23 mouse cellular contexts compared by ENCODE assay signal in the genomic region with DNA sequence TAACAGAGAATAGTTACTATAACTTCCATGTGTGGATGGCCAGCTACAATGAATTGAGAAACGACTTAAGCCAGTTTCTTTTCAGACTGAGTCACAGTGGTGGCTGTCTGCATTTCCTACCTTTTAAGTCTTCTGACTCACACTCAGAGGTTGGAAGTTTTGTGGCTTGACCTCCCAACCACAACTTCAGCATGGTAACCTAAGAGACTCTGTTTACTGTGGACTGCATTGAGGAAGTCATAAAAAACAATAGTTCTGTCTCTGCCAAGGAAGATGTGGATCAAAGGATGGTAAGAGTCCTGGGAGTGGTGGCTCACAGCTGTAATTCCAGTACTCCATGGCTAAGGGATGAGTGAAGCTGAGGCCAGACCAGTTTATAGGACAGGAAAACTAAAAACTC. TPM values are rescaled to one million over a fixed set of nuclear protein-coding genes. Genes with fewer than 3 reads are reported as not detected.
"Had no signal": no experiment of that assay in that cellular context is flagged by ENCODE, and none has a peak within 500 bp of the region (broad histone marks: within the 10 kb centered on the region; RNA-seq: fewer than 3 reads in every experiment).

No protein-coding gene starts in this region.

- H3K4me3 ChIP-seq: limb, embryonic 15.5 days; liver, embryonic 12.5 days; midbrain, embryonic 12.5 days had no signal

- H3K4me1 ChIP-seq: limb, embryonic 15.5 days; liver, embryonic 12.5 days; midbrain, embryonic 12.5 days had no signal

- H3K27me3 ChIP-seq: limb, embryonic 15.5 days; liver, embryonic 12.5 days; midbrain, embryonic 12.5 days had no signal

- H3K27ac ChIP-seq: kidney, postnatal 0 days; limb, embryonic 15.5 days; liver, embryonic 12.5 days; midbrain, embryonic 12.5 days had no signal

- ATAC-seq: liver, embryonic 12.5 days; midbrain, embryonic 16.5 days had no signal

- H3K4me2 ChIP-seq: limb, embryonic 15.5 days; liver, embryonic 12.5 days; lung, embryonic 14.5 days; midbrain, embryonic 12.5 days had no signal

- H3K36me3 ChIP-seq: limb, embryonic 15.5 days; liver, embryonic 12.5 days; midbrain, embryonic 12.5 days had no signal

- H3K9ac ChIP-seq: limb, embryonic 15.5 days; liver, embryonic 12.5 days; lung, embryonic 14.5 days; midbrain, embryonic 12.5 days had no signal

- DNase-seq: kidney, postnatal 36 days; layer of hippocampus, adult 9-11 months; layer of hippocampus, postnatal 36 days; lung, embryonic 14.5 days; lung, postnatal 10 days; right cerebral cortex, postnatal 4 days; spleen, adult 18-20 months; thymus, adult 18-20 months; thymus, postnatal 25 days had no signal

- H3K9me3 ChIP-seq: limb, embryonic 15.5 days; liver, embryonic 12.5 days; midbrain, embryonic 12.5 days had no signal

RNA-seq across cellular contexts. Expression of a gene that starts 44.2 kb away (rescaled TPM):
- total RNA-seq: layer of hippocampus, adult 18-20 months; layer of hippocampus, postnatal 36 days; left cerebral cortex, adult 8-10 months; left cerebral cortex, postnatal 25 days; megakaryocyte-erythroid progenitor cell, adult 5-6 weeks had no signal
- polyA plus RNA-seq: kidney, postnatal 0 days; limb, embryonic 11.5 days; limb, embryonic 15.5 days; liver, embryonic 12.5 days; liver, embryonic 16.5 days; lung, embryonic 14.5 days; midbrain, embryonic 12.5 days; midbrain, embryonic 16.5 days; neural tube, embryonic 14.5 days; stomach, embryonic 14.5 days; urinary bladder, adult 2 months had no signal

RNA-seq across cellular contexts. Expression of a gene that starts 47.2 kb away (rescaled TPM):
- total RNA-seq: layer of hippocampus, adult 18-20 months; layer of hippocampus, postnatal 36 days; left cerebral cortex, adult 8-10 months; left cerebral cortex, postnatal 25 days; megakaryocyte-erythroid progenitor cell, adult 5-6 weeks had no signal
- polyA plus RNA-seq: kidney, postnatal 0 days; limb, embryonic 11.5 days; limb, embryonic 15.5 days; liver, embryonic 12.5 days; liver, embryonic 16.5 days; lung, embryonic 14.5 days; midbrain, embryonic 12.5 days; neural tube, embryonic 14.5 days; stomach, embryonic 14.5 days had no signal
